Mouse (Mus musculus) bone marrow, adult 2 months (tissue): ENCODE measurements around the gene Gm26938. TPM values are rescaled to one million over a fixed set of nuclear protein-coding genes. Genes with fewer than 3 reads are reported as not detected.

ENCODE experiments used
- H3K27ac ChIP-seq: fragments of 200-500 bp; 2 replicates; pipeline ENCODE4 v1.5.1; 2012; ENCODE audit warnings: low read depth, mild to moderate bottlenecking, control low read depth, inconsistent platforms, low read length; ENCODE audit not compliant: control insufficient read depth, poor library complexity, insufficient read depth
- H3K4me1 ChIP-seq: fragments of 200-500 bp; 2 replicates; pipeline ENCODE4 v1.6.1; 2011; ENCODE audit warnings: low read length; ENCODE audit not compliant: control insufficient read depth, insufficient read depth
- H3K4me3 ChIP-seq: fragments of 200-500 bp; replicated peaks from 2 replicates; pipeline ENCODE3; 2011; ENCODE audit warnings: mild to moderate bottlenecking, low read depth, low read length, control low read depth; ENCODE audit not compliant: control insufficient read depth
- CTCF ChIP-seq: fragments of 200-500 bp; IDR thresholded peaks from 2 replicates; pipeline ENCODE4 v1.5.1; 2011; ENCODE audit warnings: low read length, control low read depth; ENCODE audit not compliant: control insufficient read depth, insufficient read depth
- POLR2A ChIP-seq: fragments of 200-500 bp; IDR thresholded peaks from 2 replicates; pipeline ENCODE4 v1.6.1; 2011; ENCODE audit warnings: low read depth, mild to moderate bottlenecking, control low read depth, low read length, borderline replicate concordance; ENCODE audit not compliant: control insufficient read depth
- whole genome bisulfite sequencing: fragments of 180-500 bp; shearing (Covaris S2); methylation state at CpG from one replicate; pipeline ENCODE4 v1.1.7; 2018; 5-methylcytosine and 5-hydroxymethylcytosine counted together
- polyA plus RNA-seq: library from polyadenylated mRNA; stranded (reverse); fragments of >200 nt; gene quantifications from 2 replicates; pipeline ENCODE4 v1.2.4, GENCODE M21; 2011; ENCODE audit warnings: low replicate concordance; ENCODE audit not compliant: missing spikeins, insufficient read depth, insufficient read length

The Gm26938 gene
- not detected in 2 replicates for polyA plus RNA-seq

GRCm38 (mm10) chr5:139826357-139827055 lies at the start of gene Gm26938, which contains the start of gene Psmg3:
Gm26938 (minus strand) TSS chr5:139826407.
Psmg3 (minus strand) TSS chr5:139826885.
- H3K4me1 ChIP-seq = peaks cover 2% of the 10 kb centered on the region; the same call in 1 of the 2 replicates
- peak within 1 kb of the TSS; percentile 98 for H3K4me3 ChIP-seq
- TF ChIP-seq POLR2A (peak; percentile 72), CTCF (peak; percentile 22; the same call in 1 of the 2 replicates)
- peak within 1 kb of the TSS; percentile 69 for H3K27ac ChIP-seq
- under 1% methylated on average over 43 of the region's 43 CpGs for WGBS

DNA sequence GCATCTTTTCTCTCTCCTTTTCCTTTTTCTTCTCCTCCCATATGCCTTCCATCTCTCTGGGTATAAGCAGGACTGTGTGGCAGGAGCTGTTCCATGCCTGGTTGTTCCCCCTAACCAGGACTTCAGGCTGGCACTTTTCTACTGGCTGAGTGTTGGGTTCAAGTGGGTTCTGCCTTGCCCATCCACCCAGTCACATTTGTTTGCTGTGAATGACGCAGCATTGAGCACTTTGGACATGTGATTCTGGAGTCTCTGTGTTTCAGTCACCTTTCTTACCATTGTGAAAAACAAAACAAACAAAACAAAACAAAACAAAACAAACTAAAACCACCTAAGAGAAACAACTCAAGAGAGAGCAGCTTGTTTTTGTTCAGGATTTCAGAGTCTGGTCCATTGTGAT lies 45.3 kb upstream of the Gm26938 start:
- Histone ChIP-seq H3K27ac (no peak overlapping the region), H3K4me1 (no peaks in the 10 kb centered on the region), H3K4me3 (no peak overlapping the region)
- TF ChIP-seq POLR2A (no peak), CTCF (no peak)
- WGBS = 69% methylated on average over 1 of the region's 1 CpGs

DNA sequence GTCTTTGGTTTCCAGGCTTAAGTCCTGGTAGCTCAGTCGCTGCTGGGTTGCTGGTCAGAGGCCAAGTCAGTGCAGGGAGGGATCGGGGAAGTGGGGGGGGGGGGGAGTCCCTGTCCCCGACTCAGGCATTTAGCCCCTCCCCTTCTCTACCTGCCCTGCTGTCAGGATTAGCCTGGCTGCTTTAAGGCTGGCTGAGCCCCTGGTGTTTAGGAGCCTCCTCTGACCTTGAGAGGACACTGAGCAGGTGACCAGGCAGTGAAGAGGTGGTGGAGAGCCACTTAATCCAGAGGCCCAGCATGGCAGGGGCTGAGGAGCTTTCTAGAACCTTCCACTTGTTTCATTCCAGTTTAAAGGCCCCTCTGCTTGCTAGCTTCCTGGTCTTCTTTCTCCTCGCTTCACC lies 44.7 kb upstream of the Gm26938 start:
- Histone ChIP-seq H3K4me3 (no peak overlapping the region), H3K27ac (no peak overlapping the region), H3K4me1 (no peaks in the 10 kb centered on the region)
- 23% methylated on average over 2 of the region's 4 CpGs for WGBS
- no peak for TF ChIP-seq POLR2A
- TF ChIP-seq CTCF = no peak

DNA sequence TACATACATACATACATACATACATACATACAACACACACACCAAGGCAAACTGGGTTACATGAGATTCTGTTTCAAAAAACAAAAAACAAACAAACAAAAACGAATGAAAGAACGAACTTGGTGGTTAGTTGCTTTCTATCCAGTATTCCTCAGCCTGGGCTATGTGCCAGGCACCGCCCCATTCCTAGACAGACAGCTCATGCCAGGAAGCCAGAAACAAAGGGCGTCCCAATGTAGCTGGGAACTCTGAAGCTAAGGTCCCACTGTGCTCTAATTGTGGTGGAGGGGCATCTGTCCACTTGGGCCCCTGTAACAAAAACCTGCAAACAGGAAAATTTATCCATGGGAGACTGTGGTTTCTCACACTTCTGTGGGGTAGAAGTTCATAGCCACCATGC lies 36.6 kb upstream of the Gm26938 start:
- WGBS = 33% methylated on average over 4 of the region's 4 CpGs
- no peak overlapping the region for H3K4me3 ChIP-seq
- H3K27ac ChIP-seq = no peak overlapping the region
- no peaks in the 10 kb centered on the region for H3K4me1 ChIP-seq
- TF ChIP-seq POLR2A = no peak
- no peak for TF ChIP-seq CTCF

DNA sequence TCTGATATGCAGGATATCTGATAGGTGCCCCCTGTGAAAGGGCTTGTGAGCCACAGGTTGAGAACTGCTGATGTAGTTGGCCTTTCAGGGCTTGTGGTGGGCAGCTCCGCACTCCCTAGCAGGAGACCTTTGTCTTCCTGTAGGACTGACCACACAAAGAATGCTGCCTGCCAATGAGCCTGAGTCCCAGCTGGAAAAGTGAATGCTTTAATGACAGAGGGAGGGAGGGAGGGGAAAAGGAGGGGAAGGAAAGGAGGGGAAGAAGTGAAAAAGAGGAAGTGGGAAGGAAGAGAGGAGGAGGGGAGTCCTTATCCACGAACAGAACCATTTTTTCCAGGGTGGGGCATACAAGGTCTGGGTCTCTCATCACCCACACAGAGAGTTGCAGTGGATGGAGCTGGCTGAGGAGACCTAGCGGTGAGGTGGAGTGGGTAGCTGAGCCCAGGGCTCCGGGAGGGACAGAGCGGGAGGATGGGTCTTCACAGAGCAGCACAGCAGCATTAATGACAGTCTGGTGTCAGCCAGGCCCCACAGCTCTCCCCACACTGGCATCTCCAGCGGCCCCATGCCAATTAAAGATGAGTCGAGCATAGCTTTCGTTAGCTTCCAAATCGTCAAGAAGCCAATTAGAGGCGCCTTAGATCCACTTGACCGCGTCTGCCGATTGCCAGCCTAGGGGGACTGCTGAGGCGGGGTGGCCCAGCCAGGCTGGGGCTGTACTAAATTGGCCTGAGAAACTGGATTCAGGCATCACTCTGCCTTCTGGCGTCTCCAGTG lies 34.3 kb upstream of the Gm26938 start:
- Histone ChIP-seq H3K4me1 (no peaks in the 10 kb centered on the region), H3K4me3 (no peak overlapping the region), H3K27ac (no peak overlapping the region)
- no peak for TF ChIP-seq POLR2A
- TF ChIP-seq CTCF = no peak
- WGBS = 54% methylated on average over 15 of the region's 15 CpGs

DNA sequence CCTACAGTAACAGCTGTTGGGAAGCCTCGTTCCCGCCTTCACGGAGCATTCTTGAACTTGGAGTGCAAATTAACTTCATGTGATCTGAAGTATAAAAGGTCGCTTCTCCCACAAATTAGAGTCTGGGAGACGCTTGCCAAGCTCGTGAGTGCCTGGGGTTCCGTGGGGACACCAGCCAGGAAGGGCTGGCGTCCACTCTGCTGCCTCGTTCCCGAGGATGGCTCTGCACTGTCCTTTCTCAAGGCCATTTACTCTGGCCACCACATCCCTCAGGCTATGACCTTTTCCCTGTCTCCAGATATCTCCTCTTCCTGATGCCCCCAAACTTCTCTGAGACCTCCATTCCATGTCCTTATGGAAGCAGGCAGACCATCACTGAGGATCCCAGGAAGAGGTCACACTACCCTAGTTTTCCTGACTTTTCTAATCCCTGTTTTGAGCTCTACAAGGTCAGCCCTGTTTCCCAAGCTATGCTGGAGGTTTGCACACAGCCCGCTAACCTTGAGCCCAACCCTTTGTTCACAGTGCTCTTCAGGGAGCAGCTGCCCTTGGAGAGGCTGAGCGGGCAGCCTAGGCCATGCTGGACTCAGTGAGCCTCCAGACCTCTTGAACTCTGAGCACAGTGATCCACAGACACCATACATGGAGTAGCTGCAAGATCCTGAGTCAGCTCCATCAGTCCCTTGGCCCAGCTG lies 23.6 kb upstream of the Gm26938 start:
- Histone ChIP-seq H3K4me1 (no peaks in the 10 kb centered on the region), H3K27ac (no peak overlapping the region), H3K4me3 (no peak overlapping the region)
- 87% methylated on average over 12 of the region's 12 CpGs for WGBS
- no peak for TF ChIP-seq CTCF
- no peak for TF ChIP-seq POLR2A

DNA sequence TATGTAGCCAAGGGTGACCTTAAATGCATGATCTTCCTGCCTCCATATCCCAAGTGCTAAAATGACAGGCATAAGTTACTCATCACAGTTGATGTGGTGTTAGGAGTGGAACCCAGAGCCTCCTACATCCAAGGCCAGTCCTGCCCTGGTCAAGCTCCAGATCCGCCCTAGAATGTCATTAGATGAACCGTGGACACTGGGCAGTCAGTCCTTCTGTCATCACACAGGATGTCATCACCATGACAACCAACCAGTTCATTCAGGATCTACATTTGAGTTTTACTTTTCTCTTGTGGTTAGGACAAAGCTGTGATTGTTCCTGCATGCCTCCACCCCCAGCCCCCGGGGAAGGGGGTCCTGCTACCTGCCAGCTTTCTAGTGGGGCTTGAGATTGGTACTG lies 12.9 kb upstream of the Gm26938 start:
- no peak for TF ChIP-seq POLR2A
- TF ChIP-seq CTCF = no peak
- Histone ChIP-seq H3K4me1 (no peaks in the 10 kb centered on the region), H3K4me3 (no peak overlapping the region), H3K27ac (no peak overlapping the region)
- WGBS = 38% methylated on average over 3 of the region's 3 CpGs

DNA sequence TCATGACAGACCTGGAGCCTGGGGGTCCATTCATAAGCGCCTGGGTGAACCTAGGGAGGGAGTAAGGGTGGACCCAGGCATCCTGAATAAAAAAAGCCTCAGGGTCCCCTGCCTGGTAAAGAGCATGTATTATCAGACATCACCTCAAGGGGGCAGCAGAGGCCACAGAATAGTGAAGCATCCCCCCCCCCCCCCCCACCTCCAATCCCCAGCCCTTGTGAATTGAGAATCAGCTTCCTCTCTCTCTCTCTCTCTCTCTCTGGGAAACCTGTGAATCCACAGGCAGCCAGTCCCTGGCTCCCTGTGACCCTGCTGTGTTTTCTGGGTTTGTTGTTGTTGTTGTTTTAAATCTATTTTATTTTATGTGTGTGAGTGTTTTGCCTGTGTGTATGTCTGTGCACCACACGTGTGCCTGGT lies 12.3 kb upstream of the Gm26938 start:
- Histone ChIP-seq H3K4me3 (no peak overlapping the region), H3K4me1 (no peaks in the 10 kb centered on the region), H3K27ac (no peak overlapping the region)
- TF ChIP-seq CTCF = 0 out of 2 replicates have a peak, but pooled peaks have one; percentile 12
- no peak for TF ChIP-seq POLR2A
- WGBS = 13% methylated on average over 2 of the region's 2 CpGs

DNA sequence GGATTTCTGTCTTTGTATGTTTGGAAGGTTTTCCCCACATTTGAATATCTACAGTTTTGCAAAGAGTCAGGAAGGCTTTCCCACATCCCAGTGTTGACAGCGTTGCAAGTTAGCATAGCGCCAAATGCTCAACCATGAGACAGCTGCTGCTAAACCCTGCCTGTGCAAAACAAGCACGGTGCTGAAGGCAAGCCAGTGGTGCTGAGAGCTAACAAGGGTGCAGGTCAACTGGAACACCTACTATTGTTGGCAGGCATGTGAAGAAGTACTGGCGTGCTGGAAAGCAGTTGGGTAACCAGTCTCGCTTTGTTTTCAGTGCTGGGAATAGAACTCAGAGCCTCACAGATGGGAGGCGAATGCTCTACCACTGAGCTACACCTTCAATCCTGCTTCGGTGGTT lies 9.5 kb upstream of the Gm26938 start:
- H3K4me3 ChIP-seq = no peak overlapping the region
- H3K27ac ChIP-seq = no peak overlapping the region
- no peak for TF ChIP-seq POLR2A
- TF ChIP-seq CTCF = no peak
- WGBS = 80% methylated on average over 7 of the region's 7 CpGs
- H3K4me1 ChIP-seq = no peaks in the 10 kb centered on the region; the same call in 1 of the 2 replicates
